Comparison of ENCODE assay signal across 9 mouse cellular contexts in the genomic region with DNA sequence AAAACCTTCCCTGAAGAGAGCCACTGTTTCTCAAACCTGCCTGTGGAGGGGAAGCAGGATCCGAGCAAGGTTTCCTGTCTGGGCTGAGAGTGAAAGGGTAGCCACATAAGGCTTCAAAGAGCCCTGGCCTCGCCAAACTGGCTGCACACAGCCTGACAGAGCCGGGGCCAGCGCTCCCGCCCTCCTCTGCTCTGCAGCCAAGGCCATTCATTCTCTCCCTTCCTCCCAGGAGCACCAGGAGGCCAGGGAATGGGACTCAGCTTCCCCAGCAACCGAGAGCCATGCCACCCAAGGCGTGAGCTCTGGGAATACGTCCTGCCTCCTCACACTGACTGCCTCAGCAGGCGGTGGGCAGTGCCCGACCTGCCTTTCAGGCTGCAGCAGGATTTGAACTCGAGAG. TPM values are rescaled to one million over a fixed set of nuclear protein-coding genes. Genes with fewer than 3 reads are reported as not detected.
DNase-seq lines count a peak whose midpoint lies in the region; ATAC-seq lines count a peak whose summit lies in the region.
"Had no signal": no experiment of that assay in that cellular context is flagged by ENCODE, and none has a peak within 500 bp of the region (broad histone marks: within the 10 kb centered on the region; RNA-seq: fewer than 3 reads in every experiment).

No protein-coding gene starts in this region.

- DNase-seq in ovary, adult 18-20 months (ENCODE audit: low spot score) = peak; percentile 17
- no peak for DNase-seq in ovary, postnatal 10 days (ENCODE audit: low spot score)
- peak; percentile 23 for DNase-seq in embryo, embryonic 10 days (ENCODE audit: low spot score)
- DNase-seq in left cerebral cortex, postnatal 4 days = peak; percentile 40
- DNase-seq in right cerebral cortex, postnatal 14 days = peak; percentile 30
- no peak for DNase-seq in adipocyte (ENCODE audit: low spot score)

- no peaks in the 10 kb centered on the region for H3K36me3 ChIP-seq in heart, embryonic 14.5 days (ENCODE audit: control insufficient read depth, insufficient read depth, low read length)

- H3K9me3 ChIP-seq in heart, embryonic 14.5 days (ENCODE audit: control insufficient read depth, low read length) = no peaks in the 10 kb centered on the region

- WGBS in heart, embryonic 14.5 days = 11% methylated on average over 11 of the region's 11 CpGs

- H3K4me3 ChIP-seq in heart, embryonic 14.5 days (ENCODE audit: control insufficient read depth in 1 of 2, insufficient read depth in 1 of 2, low read depth in 1 of 2, low read length in 2 of 2) = peak overlapping the region in 1 of 2 experiments; percentile 44; a peak in 2 of 4 replicates

- intact Hi-C loops in left cerebral cortex, postnatal 4 days (cut with DNase I) = loop anchor here (5.0 kb wide), 1 partner anchor 33 kb away; no protein-coding TSS in a partner anchor

- no peak for ATAC-seq in heart, embryonic 14.5 days (ENCODE audit: insufficient number of reproducible peaks, insufficient read depth, low FRiP score, low read depth)
- ATAC-seq in erythroblast, adult 5-6 weeks (replicated peaks; ENCODE audit: low FRiP score, poor library complexity, severe bottlenecking) = no peak

- peaks cover 5 to 11% of the 10 kb centered on the region in 2 experiments; a peak in 3 of 4 replicates for H3K4me1 ChIP-seq in heart, embryonic 14.5 days (ENCODE audit: control insufficient read depth in 2 of 2, insufficient read depth in 2 of 2, low read length in 2 of 2)

- peak overlapping the region; percentile 78 for H3K4me2 ChIP-seq in heart, embryonic 14.5 days (ENCODE audit: low read length)

- peaks cover 36% of the 10 kb centered on the region for H3K27me3 ChIP-seq in heart, embryonic 14.5 days (ENCODE audit: control insufficient read depth, insufficient read depth, low read length)

- H3K9ac ChIP-seq in heart, embryonic 14.5 days (ENCODE audit: low read length) = no peak overlapping the region

- no peak overlapping the region for H3K27ac ChIP-seq in heart, embryonic 14.5 days (replicated peaks in 1 of 2; ENCODE audit: control insufficient read depth in 1 of 2, insufficient read depth in 1 of 2, low read depth in 2 of 2, low read length in 2 of 2)

RNA-seq across cellular contexts. Expression of gene Slc13a5, which starts 1.5 kb away (rescaled TPM):
- polyA plus RNA-seq in heart, embryonic 14.5 days (2014; fragmentation: Nextera tagmentation; extraction: Ambion mirVana) = 0.19 and 0.34 TPM in 2 replicates
- 1 to 10 TPM; 7.2 to 9.8 TPM for total RNA-seq in left cerebral cortex, postnatal 4 days (2021)
- total RNA-seq in erythroblast, adult 5-6 weeks (2015; ENCODE audit: low replicate concordance) = not detected in 2 replicates
- total RNA-seq in erythroblast, adult 5-6 weeks (2017; ENCODE audit: low replicate concordance) = not detected in 2 replicates

RNA-seq across cellular contexts. Expression of gene Xaf1, which starts 35.9 kb away (rescaled TPM):
- 8.0 and 8.9 TPM in 2 replicates for polyA plus RNA-seq in heart, embryonic 14.5 days (2014; fragmentation: Nextera tagmentation; extraction: Ambion mirVana)
- total RNA-seq in left cerebral cortex, postnatal 4 days (2021) = 1 to 10 TPM in 1 of 2 experiments, under 1 TPM in 1; 0.70 to 1.2 TPM
- total RNA-seq in erythroblast, adult 5-6 weeks (2015; ENCODE audit: low replicate concordance) = 33.0 and 122 TPM in 2 replicates
- total RNA-seq in erythroblast, adult 5-6 weeks (2017; ENCODE audit: low replicate concordance) = 48.7 and 64.9 TPM in 2 replicates

RNA-seq across cellular contexts. Expression of gene Fbxo39, which starts 48.8 kb away (rescaled TPM):
- polyA plus RNA-seq in heart, embryonic 14.5 days (2014; fragmentation: Nextera tagmentation; extraction: Ambion mirVana) = not detected in 2 replicates
- total RNA-seq in left cerebral cortex, postnatal 4 days (2021) = not detected
- not detected in 2 replicates for total RNA-seq in erythroblast, adult 5-6 weeks (2015; ENCODE audit: low replicate concordance)
- total RNA-seq in erythroblast, adult 5-6 weeks (2017; ENCODE audit: low replicate concordance) = 0.70 and 1.3 TPM in 2 replicates
- polyA plus RNA-seq: large intestine, adult 2 months had no signal

RNA-seq across cellular contexts. Expression of gene Med31, which starts 50.1 kb away (rescaled TPM):
- 29.9 and 33.2 TPM in 2 replicates for polyA plus RNA-seq in heart, embryonic 14.5 days (2014; fragmentation: Nextera tagmentation; extraction: Ambion mirVana)
- total RNA-seq in left cerebral cortex, postnatal 4 days (2021) = 10 to 100 TPM; 13.8 to 14.6 TPM
- total RNA-seq in erythroblast, adult 5-6 weeks (2015; ENCODE audit: low replicate concordance) = 0.77 and 7.7 TPM in 2 replicates
- 4.1 and 6.6 TPM in 2 replicates for total RNA-seq in erythroblast, adult 5-6 weeks (2017; ENCODE audit: low replicate concordance)

RNA-seq across cellular contexts. Expression of gene Txndc17, which starts 58.1 kb away (rescaled TPM):
- polyA plus RNA-seq in heart, embryonic 14.5 days (2014; fragmentation: Nextera tagmentation; extraction: Ambion mirVana) = 161 and 177 TPM in 2 replicates
- total RNA-seq in left cerebral cortex, postnatal 4 days (2021) = 10 to 100 TPM; 54.9 to 61.7 TPM
- 32.5 and 42.6 TPM in 2 replicates for total RNA-seq in erythroblast, adult 5-6 weeks (2015; ENCODE audit: low replicate concordance)
- total RNA-seq in erythroblast, adult 5-6 weeks (2017; ENCODE audit: low replicate concordance) = 13.6 and 17.0 TPM in 2 replicates

Comparison
In these comparisons a context has a peak if more than half of its experiments do, and no peak if none do; other contexts are left out.
1. DNase-seq: peak in ovary, adult 18-20 months (single experiment), embryo, embryonic 10 days (single experiment), left cerebral cortex, postnatal 4 days (single experiment) and right cerebral cortex, postnatal 14 days (single experiment); none in ovary, postnatal 10 days (single experiment) and adipocyte (single experiment).
2. RNA of gene Slc13a5, which starts 1.5 kb away (total RNA-seq): 7.2 to 9.8 TPM in left cerebral cortex, postnatal 4 days; not detected in erythroblast, adult 5-6 weeks; every median in the first group is over 4 times any median in the second.
3. RNA of gene Xaf1, which starts 35.9 kb away (total RNA-seq): 33.0 to 122 TPM in erythroblast, adult 5-6 weeks; 0.70 to 1.2 TPM in left cerebral cortex, postnatal 4 days; every median in the first group is over 10 times any median in the second.